Mouse (Mus musculus): ENCODE results near the gene Clip2.
A peak's percentile ranks its signal among the peaks of the same experiment; 100 is the strongest.

Clip2 gene

GRCm38 (mm10) chr5:134564272-134564671 is 12.0 kb upstream of the Clip2 start:
- no peak for DNase-seq (ENCODE audit: low spot score in 2 of 2)

- DNase-seq (ENCODE audit: low spot score in 2 of 2): no peak
These were observed 8.4 kb upstream of the Clip2 start for GRCm38 (mm10) chr5:134560450-134561171.

- no peak for DNase-seq (ENCODE audit: low spot score in 2 of 2)
These were observed 7.8 kb upstream of the Clip2 start, which contains the start of gene Syna for GRCm38 (mm10) chr5:134560071-134560449. Syna (minus strand) TSS chr5:134560171.

- peak; percentile 89 to 93 for DNase-seq (ENCODE audit: low spot score in 2 of 2)
These were observed 3.4 kb upstream of the Clip2 start for GRCm38 (mm10) chr5:134555463-134556164.

GRCm38 (mm10) chr5:134553951-134554546 is 1.8 kb upstream of the Clip2 start:
- no peak for DNase-seq (ENCODE audit: low spot score in 2 of 2)

GRCm38 (mm10) chr5:134551233-134552109 is 763 bp downstream of the Clip2 start:
- peak; percentile 48 to 52 for DNase-seq (ENCODE audit: low spot score in 2 of 2)

- DNase-seq (ENCODE audit: low spot score in 2 of 2): no peak
These were observed 1.4 kb downstream of the Clip2 start for GRCm38 (mm10) chr5:134550836-134551232.

- DNase-seq (ENCODE audit: low spot score in 2 of 2): no peak
These were observed 2.5 kb downstream of the Clip2 start for GRCm38 (mm10) chr5:134549640-134550168.

GRCm38 (mm10) chr5:134548306-134548705 is 3.9 kb downstream of the Clip2 start:
- DNase-seq (ENCODE audit: low spot score in 2 of 2): no peak

GRCm38 (mm10) chr5:134546790-134547189 is 5.4 kb downstream of the Clip2 start:
- no peak for DNase-seq (ENCODE audit: low spot score in 2 of 2)

GRCm38 (mm10) chr5:134545242-134545629 is 7.0 kb downstream of the Clip2 start:
- no peak for DNase-seq (ENCODE audit: low spot score in 2 of 2)

GRCm38 (mm10) chr5:134544516-134545241 is 7.6 kb downstream of the Clip2 start:
- DNase-seq (ENCODE audit: low spot score in 2 of 2): peak; percentile 43 to 62

- DNase-seq (ENCODE audit: low spot score in 2 of 2): peak; percentile 90 to 93
These were observed 10.6 kb downstream of the Clip2 start for GRCm38 (mm10) chr5:134541640-134542039.

- peak in 1 of 2 experiments; percentile 67 for DNase-seq (ENCODE audit: low spot score in 2 of 2)
These were observed 11.4 kb downstream of the Clip2 start for GRCm38 (mm10) chr5:134540881-134541280.

GRCm38 (mm10) chr5:134539891-134540290 is 12.3 kb downstream of the Clip2 start:
- peak; percentile 81 to 89 for DNase-seq (ENCODE audit: low spot score in 2 of 2)

- DNase-seq (ENCODE audit: low spot score in 2 of 2): no peak
These were observed 16.2 kb downstream of the Clip2 start for GRCm38 (mm10) chr5:134536036-134536435.

GRCm38 (mm10) chr5:134532417-134532816 is 19.8 kb downstream of the Clip2 start:
- DNase-seq (ENCODE audit: low spot score in 2 of 2): no peak

- DNase-seq (ENCODE audit: low spot score in 2 of 2): no peak
These were observed 20.6 kb downstream of the Clip2 start for GRCm38 (mm10) chr5:134531585-134531984.

- no peak for DNase-seq (ENCODE audit: low spot score in 2 of 2)
These were observed 21.4 kb downstream of the Clip2 start for GRCm38 (mm10) chr5:134530830-134531229.

- no peak for DNase-seq (ENCODE audit: low spot score in 2 of 2)
These were observed 23.7 kb downstream of the Clip2 start for GRCm38 (mm10) chr5:134528488-134528887.
